Mouse (Mus musculus) liver, adult 2 months (tissue): ENCODE measurements around the gene Itgb1.

ENCODE experiments used
- CTCF ChIP-seq: fragments of 200-500 bp; IDR thresholded peaks from 2 replicates; pipeline ENCODE4 v1.5.1; 2011; ENCODE audit warnings: low read depth, low read length, control low read depth
- POLR2A ChIP-seq: fragments of 200-500 bp; IDR thresholded peaks from 2 replicates; pipeline ENCODE4 v1.6.1; 2011; ENCODE audit warnings: low read length, control low read depth; ENCODE audit not compliant: insufficient read depth; ENCODE audit errors: extremely low read depth

- TF ChIP-seq CTCF (no peak), POLR2A (no peak)
Measured at GRCm38 (mm10) chr8:128662144-128662543, 23.3 kb upstream of the Itgb1 start.
